Mouse (Mus musculus): ENCODE data around the gene Hemgn.
A peak's percentile ranks its signal among the peaks of the same experiment; 100 is the strongest.

The Hemgn gene

GRCm38 (mm10) chr4:46413406-46413805 is at the start of gene Hemgn:
TSS of gene Hemgn (minus strand) at chr4:46413506.
- DNase-seq (ENCODE audit: low spot score) = no peak

GRCm38 (mm10) chr4:46458411-46458810 is 45.1 kb upstream of the Hemgn start:
- DNase-seq (ENCODE audit: low spot score) = no peak

- DNase-seq (ENCODE audit: low spot score) = peak; percentile 59
Observed at GRCm38 (mm10) chr4:46457186-46457585, 43.9 kb upstream of the Hemgn start.

GRCm38 (mm10) chr4:46456762-46457161 is 43.5 kb upstream of the Hemgn start:
- DNase-seq (ENCODE audit: low spot score) = no peak

GRCm38 (mm10) chr4:46454097-46454864 is 41.0 kb upstream of the Hemgn start:
- DNase-seq (ENCODE audit: low spot score) = no peak

GRCm38 (mm10) chr4:46452855-46453719 is 39.8 kb upstream of the Hemgn start:
- no peak for DNase-seq (ENCODE audit: low spot score)

GRCm38 (mm10) chr4:46452481-46452850 is 39.2 kb upstream of the Hemgn start:
- peak; percentile 63 for DNase-seq (ENCODE audit: low spot score)

- DNase-seq (ENCODE audit: low spot score) = peak; percentile 63
Observed at GRCm38 (mm10) chr4:46451758-46452480, 38.6 kb upstream of the Hemgn start.

- peak; percentile 53 for DNase-seq (ENCODE audit: low spot score)
Observed at GRCm38 (mm10) chr4:46451240-46451757, 38.0 kb upstream of the Hemgn start.

GRCm38 (mm10) chr4:46450519-46451131 is 37.3 kb upstream of the Hemgn start, which contains the start of gene Anp32b:
TSS of gene Anp32b (plus strand) at chr4:46450902.
- peak; percentile 80 for DNase-seq (ENCODE audit: low spot score)

- DNase-seq (ENCODE audit: low spot score) = no peak
Observed at GRCm38 (mm10) chr4:46450020-46450518, 36.8 kb upstream of the Hemgn start.

GRCm38 (mm10) chr4:46448886-46449285 is 35.6 kb upstream of the Hemgn start:
- DNase-seq (ENCODE audit: low spot score) = no peak

- no peak for DNase-seq (ENCODE audit: low spot score)
Observed at GRCm38 (mm10) chr4:46447461-46447860, 34.2 kb upstream of the Hemgn start.

- no peak for DNase-seq (ENCODE audit: low spot score)
Observed at GRCm38 (mm10) chr4:46445237-46445945, 32.1 kb upstream of the Hemgn start.

GRCm38 (mm10) chr4:46442501-46442900 is 29.2 kb upstream of the Hemgn start:
- DNase-seq (ENCODE audit: low spot score) = no peak

- no peak for DNase-seq (ENCODE audit: low spot score)
Observed at GRCm38 (mm10) chr4:46432339-46433036, 19.2 kb upstream of the Hemgn start.

- DNase-seq (ENCODE audit: low spot score) = no peak
Observed at GRCm38 (mm10) chr4:46428903-46429499, 15.7 kb upstream of the Hemgn start.

GRCm38 (mm10) chr4:46422625-46423024 is 9.3 kb upstream of the Hemgn start:
- no peak for DNase-seq (ENCODE audit: low spot score)

- no peak for DNase-seq (ENCODE audit: low spot score)
Observed at GRCm38 (mm10) chr4:46418851-46419250, 5.5 kb upstream of the Hemgn start.

- no peak for DNase-seq (ENCODE audit: low spot score)
Observed at GRCm38 (mm10) chr4:46417491-46417890, 4.2 kb upstream of the Hemgn start.
